Mouse (Mus musculus) spleen, postnatal 0 days (tissue): ENCODE data around the gene Btbd35f17. TPM values are rescaled to one million over a fixed set of nuclear protein-coding genes. Genes with fewer than 3 reads are reported as not detected.

Experiments used
- polyA plus RNA-seq: library from polyadenylated mRNA; unstranded; fragments of >200 nt; fragmentation: Nextera tagmentation; extraction: Ambion mirVana; gene quantifications from 2 replicates; pipeline ENCODE4 v1.2.1, GENCODE M21; 2015

Gene Btbd35f17
- not detected in 2 replicates for polyA plus RNA-seq

GRCm38 (mm10) chrX:4370336-4370735 lies at the start of gene Btbd35f17:
TSS of gene Btbd35f17 (plus strand) at chrX:4370636.

Other genes starting within 250 kb of the Btbd35f17 start
- not detected in 2 replicates for gene Btbd35f28, start 174.1 kb upstream of the Btbd35f17 start, polyA plus RNA-seq
- gene Btbd35f20, start 79.4 kb upstream of the Btbd35f17 start, polyA plus RNA-seq = not detected in 2 replicates